Mouse (Mus musculus): ENCODE measurements around the gene Ccdc188.

Ccdc188 gene

DNA sequence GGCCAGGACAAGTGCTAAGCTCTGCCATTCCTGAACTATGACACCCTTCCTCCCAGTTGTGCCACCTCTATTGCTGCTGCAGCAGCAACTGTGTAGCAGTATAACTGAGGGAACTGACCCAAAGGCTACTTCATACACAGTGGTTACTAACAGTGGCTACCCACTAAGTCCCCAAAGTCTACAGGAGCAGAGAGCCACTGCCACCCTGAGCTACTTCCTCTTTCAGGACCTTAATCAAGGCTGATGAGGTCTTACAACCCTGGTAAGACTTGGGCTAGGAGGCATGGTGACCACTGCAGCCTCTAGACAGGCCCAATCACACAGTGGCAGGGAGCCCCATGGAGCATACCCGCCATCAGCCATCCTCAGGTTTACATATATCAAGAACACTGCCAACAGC lies 15.6 kb upstream of the Ccdc188 start:
- no peak for ATAC-seq (ENCODE audit: low TSS enrichment)

DNA sequence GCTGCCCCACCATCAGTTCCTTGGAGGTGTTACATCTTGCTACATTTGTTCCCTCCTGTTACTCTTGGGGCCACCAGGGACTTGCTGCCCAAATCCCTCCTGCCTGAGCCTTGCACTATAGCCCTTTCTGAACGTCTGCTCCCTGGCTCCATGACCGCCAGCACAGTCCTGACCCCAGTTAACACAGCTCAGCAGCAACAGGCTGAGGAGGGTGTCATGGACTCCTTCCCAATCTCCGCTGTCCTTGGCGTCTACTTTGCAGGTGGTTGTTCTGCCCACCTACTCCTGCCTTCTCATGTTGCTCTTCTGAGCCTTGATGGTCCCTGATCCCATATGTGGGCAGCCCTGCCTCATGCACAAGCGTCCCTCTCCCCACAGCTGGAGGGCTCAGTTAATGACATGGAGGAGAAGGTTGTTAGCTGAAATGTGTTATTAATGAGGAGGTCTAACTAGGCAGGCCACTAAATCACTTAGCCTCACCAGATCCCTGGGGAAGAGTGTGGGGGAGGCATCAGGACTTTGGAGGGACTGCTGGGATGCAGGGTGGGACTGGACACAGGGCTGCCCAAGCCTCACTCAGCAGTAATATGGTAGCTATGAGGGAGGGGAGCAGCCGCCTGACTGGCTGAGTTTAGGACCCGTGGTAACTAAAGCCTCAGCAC lies 14.1 kb upstream of the Ccdc188 start:
- ATAC-seq (ENCODE audit: low TSS enrichment) = no peak

DNA sequence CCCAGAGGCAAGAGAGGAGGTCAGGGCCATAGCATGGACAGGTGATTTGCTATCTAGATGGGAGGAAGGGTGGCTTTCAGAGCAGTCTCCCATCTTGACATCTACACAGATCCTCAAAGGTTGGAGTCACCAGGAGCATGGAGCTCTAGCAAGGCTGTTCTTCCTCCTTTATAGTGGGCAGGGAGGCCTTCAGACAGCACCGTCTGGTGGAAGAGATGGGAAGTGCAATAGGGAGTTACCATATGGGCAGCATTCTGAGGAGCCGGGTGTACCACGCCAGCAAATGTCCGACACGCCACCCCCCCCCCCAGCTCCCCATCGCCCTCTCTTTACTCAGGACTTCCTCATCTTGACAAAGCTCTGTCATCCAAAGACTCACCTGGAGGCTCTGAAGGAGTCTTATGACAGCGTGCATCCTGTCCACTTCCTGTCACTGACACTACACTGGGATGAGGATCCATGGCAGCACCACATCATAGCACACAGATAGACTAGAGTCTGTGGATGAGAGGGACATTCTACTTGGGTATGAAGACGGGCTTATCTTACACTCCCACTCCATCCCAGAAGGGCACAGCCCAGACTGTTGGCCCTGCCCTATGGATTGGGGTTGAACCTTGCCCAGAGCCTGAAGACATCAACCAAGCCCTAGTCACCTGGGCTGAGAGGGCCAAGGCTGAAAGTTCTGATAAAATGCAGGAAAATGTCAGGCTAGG lies 6.8 kb upstream of the Ccdc188 start:
- peak; percentile 53 for ATAC-seq (ENCODE audit: low TSS enrichment)

DNA sequence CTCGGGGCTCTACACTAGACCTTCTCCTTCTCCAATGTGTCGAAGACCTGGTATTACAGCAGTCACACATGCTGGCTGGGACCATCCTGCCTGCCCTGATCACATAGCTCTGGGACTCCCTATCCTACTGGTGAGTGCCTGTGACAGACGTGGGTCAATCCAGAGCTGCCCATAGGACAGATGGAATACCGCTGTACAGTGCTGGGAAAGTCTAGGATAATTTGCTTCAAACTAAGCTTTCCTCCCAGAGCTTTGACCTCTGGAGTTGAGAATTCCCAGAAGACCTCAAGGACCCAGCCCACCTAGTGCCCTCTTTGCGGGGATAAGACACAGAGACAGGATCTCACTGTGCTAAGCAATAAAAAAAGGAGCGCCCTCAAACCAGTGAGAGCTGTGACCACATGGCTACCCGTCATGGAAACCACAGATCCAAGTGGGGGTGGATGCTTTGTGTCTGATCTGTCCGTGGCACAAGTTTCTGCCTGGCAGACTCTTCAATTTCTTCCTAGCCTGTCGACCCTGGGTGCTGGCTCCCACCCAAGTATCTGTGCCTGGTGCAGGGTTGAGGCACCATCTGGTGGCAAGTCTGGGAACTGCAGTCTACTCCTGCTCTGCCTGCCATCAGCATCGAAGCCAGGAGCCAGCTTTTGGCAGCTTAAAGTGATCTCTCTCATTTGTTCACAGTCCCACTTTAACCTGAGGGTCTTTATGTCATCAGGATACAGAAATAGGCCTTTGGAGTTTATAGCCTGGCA lies 6.1 kb upstream of the Ccdc188 start:
- ATAC-seq (ENCODE audit: low TSS enrichment) = 0 out of 2 replicates have a peak, but pooled peaks have one; percentile 15

DNA sequence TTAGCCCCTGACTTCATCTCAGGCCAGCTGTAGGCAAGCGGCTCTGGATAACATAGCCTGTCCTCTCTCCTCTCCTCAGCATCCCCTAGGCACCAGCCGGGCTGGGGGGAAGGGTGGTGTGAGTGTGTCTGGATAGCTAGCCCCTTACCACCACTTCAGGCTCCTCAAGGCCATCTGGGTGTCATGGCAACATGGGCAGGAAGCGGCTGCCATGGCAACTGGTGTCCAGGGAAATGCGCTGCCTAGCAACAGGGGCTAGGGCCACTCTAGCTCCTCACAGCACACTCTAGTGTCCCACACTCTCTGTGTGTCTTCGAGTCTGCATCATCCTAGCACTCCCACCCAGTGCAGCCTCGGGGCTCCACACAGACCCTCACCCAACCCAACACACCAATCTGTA lies 4.0 kb upstream of the Ccdc188 start:
- ATAC-seq (ENCODE audit: low TSS enrichment) = peak; percentile 51

DNA sequence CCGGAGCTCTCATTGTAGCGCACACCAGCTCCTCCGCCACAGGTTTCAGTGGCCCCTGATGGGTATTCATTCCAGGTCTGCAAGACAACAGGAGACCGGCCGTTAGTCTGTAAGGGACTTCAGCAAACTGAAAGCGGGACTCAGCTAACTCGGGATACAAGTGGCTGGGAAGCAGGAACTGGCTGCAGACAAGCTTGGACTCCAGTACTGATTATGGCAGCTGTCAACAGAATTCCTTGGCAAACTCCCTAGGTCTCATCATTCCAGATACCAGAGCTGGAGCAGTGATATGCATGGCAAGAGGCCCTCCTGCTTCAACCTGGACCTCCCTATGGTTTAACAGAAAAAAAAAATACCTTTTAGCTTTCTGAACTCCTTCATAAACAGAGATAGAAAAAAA lies 2.8 kb upstream of the Ccdc188 start:
- ATAC-seq (ENCODE audit: low TSS enrichment) = no peak

DNA sequence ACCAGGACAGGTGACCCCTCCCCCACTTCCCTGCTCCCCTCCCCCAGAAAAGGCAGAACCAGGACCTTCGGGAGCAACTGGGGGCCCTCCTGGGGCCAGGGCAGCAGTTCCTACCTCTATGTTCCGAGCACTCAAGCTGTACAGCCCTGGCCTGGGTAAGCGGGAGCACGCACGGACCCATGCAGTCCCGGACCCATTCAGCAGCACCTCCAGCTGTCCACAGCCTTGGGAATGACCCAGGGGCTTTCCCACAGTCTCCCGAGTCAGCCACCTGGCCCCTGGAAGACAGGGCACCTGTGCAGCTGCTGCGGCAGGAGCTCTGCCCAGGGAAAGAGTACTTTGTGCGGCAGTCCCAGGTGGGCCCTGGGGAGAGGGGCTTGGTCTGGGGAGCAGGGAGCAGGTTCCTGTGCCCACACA lies 909 bp downstream of the Ccdc188 start:
- ATAC-seq (ENCODE audit: low TSS enrichment) = no peak

DNA sequence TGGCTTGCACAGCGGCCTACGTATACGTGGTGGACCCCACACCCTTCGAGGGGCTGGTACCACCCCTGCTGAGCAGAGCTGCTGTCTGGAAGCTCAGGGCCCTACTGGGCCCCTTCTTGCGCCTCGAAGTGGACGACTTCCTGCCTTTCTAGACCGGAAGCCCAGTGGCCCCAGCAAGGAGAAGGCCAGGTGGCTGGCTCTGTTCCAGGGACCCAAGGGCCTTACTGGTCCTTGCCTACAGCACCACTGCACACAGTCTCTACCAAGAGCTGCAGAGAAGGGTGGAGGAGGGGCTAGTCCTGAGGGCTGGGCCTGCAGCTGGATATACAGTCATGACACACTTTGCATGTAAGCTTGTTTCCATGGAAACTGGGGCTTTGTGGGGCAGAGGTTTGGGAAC lies 2.3 kb downstream of the Ccdc188 start:
- peak; percentile 21; the same call in 1 of the 2 replicates for ATAC-seq (ENCODE audit: low TSS enrichment)

DNA sequence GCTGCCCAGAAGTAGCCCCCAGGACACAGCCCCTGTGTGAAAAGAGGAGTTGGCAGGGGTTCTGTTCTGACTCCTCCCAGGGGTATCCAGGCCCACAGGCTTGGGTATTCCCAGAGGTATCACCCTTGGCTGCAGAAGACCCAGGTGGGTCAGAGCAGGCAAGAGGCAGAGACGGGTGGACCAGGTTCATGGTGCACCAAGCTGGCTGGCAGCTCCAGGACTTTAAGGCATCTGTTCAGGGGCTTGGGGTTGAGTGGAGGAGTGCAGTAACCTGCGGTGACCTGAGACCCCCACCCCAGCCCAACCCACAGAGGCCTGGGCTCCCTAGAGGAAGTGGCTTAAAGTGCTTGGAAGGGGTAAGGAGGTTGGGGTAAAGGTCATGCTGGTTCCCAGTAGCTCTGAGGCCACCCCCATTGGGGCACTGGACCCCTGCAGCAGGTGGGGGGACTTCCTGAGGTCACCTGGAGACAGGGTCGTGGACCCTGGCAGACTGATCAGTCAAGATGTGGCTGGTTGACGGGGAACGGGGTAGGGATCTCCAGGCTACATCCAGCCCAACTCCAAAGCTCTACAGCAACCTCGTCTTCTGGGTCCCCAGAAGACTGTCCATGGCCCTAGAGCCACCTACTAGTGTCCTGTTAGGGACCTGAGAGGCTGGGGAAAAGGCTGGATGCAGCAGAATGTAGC lies 3.3 kb downstream of the Ccdc188 start:
- no peak for ATAC-seq (ENCODE audit: low TSS enrichment)

DNA sequence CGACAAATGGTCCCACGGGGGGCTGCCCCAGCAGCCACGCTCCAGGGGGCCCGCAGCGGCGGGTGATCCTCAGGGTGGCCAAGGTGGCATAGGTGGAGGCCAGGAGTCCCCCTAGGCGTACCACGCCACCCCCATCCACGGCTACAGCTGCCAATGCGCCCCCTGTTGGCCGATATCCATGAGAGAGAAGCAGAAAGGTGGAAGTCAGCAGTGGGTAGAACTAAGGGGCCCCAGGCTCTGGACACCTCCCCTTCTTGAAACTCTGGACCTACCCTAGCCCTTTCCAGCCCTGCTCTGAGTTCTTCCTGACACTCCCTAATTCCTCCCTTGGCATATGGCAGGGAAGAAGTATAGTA lies 3.8 kb downstream of the Ccdc188 start:
- no peak for ATAC-seq (ENCODE audit: low TSS enrichment)

DNA sequence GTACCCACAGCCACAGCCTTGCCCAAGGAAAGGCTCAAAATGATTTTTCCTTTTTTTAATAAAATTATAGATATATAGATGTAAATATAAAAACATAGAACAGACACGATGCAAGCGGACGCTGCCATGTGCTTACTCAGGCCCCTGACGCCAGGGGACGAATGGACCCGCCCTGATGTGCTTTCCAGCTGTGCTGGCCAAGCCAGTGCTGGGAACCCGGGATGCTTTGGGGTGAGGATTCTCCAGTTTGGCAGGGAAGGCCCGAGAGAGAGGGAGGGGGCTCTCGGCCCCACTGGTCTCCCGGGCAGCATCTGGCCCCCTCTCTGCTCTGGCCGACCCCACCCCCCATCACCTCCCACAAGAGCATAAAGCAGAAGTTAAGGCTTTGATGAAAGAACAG lies 4.5 kb downstream of the Ccdc188 start:
- no peak for ATAC-seq (ENCODE audit: low TSS enrichment)

DNA sequence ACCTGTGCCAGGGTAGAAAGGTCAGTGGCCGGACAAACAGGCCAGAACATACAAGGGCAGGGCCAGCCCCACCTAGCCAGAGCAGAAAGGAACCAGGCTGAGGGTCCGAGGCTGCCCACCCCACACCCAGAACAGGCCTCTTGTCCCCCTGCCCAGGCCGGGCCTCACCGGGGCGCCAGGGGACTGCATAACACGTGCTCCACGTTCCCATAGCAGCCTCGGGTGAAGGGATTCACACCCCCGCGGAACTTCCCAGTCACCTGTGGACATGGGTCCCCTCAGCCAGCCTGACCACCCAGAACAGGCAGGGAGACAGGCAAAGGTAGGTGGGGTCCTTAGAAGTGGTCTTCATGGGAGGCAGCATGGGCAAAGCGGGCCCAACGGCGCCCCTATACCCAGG lies 9.5 kb downstream of the Ccdc188 start:
- ATAC-seq (ENCODE audit: low TSS enrichment) = no peak

DNA sequence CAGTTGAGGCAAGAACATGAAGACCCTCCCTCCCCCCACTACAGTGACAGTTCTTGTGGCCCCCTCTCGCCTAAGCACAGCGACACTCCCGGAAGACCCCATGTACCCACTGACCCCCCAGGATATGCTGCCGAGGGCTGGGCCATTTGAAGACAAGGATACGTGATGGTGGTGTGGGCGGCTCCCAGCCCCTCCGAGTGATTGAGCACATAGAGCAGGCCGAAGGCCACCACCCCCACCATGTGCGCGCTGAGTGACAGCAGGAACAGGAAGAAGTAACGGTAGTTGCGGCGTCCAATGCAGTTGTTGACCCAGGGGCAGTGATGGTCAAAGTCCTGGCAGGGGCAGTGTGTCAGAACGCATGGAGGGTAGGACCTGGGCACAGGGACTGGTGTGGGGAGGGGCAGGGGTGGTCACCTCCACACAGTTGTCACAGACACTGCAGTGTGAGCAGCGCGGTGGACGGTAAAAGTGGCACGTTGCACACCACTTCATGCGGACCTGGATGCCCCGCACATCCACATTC lies 10.3 kb downstream of the Ccdc188 start:
- ATAC-seq (ENCODE audit: low TSS enrichment) = no peak

DNA sequence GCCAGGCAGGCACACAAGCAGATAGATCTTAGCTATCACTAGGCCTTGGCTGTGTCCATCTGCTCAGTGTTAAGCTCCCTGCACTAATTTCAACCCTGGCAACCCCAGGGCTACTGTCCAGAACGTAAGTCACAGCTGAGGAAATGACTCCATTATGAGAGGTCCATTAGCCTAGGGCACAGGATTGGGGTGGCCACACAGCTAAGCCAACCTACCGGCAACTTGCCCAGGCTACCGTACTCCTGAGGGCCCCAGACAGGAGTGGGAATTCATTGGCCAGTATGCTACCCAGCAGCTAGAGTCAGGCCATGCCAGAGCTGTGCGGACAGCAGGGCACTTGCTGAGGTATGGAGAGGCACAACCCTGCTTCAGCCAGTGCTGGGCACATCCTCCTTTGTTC lies 11.2 kb downstream of the Ccdc188 start:
- no peak for ATAC-seq (ENCODE audit: low TSS enrichment)

DNA sequence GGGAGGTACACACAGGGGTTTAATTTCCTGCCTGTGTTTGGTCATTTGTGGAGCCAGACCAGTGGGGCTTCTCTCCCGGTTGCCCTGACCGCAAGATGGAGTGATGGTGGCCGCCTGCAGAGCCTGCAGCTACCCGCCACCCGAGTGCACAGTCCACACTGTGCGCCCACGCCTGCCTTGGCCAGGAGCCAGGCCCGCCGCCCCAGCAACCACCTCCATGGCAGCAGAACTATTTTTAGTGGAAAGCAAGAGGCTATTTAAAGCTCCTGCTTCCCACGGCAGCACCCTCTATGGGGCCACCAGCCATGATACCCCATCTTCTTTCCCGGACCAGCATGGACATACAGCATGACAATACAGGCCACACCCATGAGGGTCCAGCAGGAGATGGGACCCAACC lies 11.9 kb downstream of the Ccdc188 start:
- peak; percentile 58 for ATAC-seq (ENCODE audit: low TSS enrichment)

DNA sequence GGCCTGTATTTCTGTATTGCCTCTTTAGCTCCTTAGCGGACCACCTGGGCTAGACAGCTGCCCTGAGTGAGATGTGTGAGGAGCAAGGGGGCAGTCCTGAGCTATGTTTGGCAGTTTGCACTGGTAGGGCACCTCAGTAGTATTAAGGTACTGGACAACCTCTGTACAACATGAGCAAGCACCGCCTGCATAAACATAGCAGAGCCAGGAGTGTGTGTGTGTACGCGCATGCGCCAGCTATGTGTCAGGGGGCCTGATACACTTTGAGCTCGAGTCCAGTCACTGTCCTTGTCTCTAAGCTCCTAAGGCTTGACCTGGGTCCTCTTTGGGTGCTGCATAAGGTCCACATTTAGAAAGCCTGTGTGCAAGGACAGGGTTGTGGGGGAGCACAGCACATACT lies 12.9 kb downstream of the Ccdc188 start:
- ATAC-seq (ENCODE audit: low TSS enrichment) = no peak

DNA sequence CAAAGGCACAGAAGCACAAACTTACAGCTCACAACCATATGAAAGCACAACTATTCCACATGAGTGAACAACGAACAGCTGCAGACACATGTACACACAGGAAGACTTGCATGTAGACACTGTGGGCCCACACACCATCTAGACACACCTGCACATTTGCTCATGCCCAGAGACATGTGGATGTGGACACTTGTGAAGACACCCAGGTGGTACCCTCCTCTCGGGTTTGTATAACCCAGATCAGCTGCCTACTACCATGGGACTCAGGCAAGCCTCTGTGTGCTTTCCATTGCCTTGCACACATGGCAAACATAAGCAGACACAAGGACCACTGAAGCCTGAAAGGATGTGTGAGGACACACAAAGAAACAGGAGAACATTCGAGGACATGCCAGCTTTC lies 13.4 kb downstream of the Ccdc188 start:
- ATAC-seq (ENCODE audit: low TSS enrichment) = no peak

DNA sequence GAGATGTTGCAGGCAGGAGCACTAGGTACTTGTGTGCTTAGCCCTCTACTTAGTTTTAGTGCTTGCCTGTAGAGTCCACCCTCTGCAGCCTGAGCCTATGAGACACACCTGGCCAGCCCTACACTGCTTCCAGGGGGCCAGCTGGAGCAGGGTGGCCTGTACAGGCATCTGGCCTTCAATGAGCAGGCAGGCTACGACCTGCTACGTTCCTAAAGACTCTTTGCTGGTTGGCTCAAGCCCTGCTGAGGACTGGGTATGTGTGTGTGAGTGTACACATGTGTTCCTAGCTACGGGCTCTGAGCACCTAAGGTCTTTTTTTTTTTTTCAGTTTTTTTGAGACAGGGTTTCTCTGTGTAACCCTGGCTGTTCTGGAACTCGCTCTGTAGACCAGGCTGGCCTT lies 13.8 kb downstream of the Ccdc188 start:
- ATAC-seq (ENCODE audit: low TSS enrichment) = no peak

DNA sequence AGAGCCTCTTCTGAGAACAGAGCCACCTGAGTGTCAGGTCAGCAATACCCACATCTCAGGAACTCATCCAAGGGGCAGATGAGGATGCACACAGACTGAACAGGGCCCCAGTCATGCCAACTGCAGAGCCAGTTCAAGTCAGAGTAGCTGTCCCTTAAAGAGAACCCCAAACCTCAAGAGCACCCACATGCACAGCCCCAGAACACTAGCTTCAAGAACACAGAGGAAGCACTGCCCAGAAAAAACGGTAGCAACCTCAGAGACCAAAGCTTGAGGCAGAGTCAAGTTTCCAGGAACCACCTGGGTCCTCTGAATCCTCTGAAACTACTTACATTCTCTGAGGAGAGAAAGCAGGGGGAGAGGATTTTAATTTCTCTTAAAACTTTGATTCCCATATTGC lies 15.8 kb downstream of the Ccdc188 start:
- no peak for ATAC-seq (ENCODE audit: low TSS enrichment)

DNA sequence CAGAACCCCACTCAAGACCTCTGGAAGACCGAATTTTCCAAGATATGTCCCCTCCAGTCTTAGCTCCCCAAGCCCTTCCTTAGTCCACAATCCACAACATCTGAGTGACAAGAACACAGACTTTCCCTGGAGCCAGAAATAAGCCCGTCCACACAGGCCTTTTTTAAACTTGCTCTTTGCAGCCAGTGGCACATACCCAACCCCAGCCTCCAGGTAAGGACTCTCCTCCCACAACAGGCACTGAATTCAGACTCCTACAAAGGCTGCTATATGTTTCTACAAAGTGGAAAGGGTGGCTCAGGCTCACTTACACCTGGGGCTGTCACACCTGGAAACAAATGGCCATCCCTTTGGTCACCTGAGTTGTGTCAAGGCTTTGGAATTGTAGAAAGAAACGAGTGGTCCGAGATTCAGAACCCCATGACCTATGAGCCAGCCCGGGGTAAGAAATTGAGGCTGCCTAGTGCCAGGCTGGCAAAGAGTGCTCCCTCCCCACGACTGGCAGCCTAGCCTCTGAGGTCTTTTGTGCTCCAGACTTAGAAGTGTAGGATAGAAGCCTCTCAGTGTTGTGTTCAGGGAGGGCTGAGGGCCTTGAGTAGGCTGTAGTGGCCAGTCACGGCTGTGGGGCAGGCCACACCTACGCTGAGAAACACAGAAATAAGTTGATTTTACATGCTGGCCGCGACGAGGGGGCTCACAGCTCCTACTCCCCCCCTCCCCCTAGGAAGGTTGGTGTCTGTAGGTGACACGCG lies 16.4 kb downstream of the Ccdc188 start:
- no peak for ATAC-seq (ENCODE audit: low TSS enrichment)

DNA sequence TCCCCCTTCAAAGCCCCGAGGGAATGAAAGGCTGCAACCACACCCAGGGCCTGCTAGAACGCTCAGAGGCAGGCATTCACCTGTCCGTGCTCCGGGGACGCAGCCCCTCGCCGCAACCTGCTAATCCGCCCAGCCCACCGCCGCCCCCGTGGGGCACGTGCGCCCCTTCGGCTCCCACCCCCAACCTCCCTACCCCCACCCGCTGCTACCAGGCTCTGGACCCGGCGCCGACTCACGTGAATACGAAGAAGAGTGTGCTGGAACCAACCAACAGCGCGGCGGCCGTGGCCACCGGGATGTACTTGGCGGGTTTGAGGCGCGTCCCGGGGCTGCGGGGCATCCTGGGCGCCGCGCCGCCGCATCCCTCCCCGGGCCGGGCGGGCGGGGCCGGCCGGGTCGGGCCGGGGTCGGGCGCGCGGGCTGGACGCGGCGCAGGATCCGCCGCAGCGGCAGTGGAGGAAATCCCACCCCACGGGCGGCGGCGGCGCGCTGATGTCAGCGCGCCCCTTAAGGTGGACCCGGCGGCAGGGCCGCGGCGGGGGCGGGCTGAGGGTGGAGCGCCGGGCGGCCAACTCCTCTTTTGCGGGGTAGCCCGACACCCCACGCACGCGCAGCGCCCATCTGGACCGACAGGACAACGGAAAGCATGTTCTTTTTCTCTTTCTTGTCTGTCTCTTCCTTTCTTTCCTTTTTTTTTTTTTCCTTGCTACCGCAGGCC lies 17.2 kb downstream of the Ccdc188 start, which contains the start of gene Zdhhc8:
Zdhhc8 (minus strand) TSS at position 466 of the 718 bp plus-strand sequence.
- peak; percentile 66 for ATAC-seq (ENCODE audit: low TSS enrichment)
